Mouse (Mus musculus) C2C12 (cell line): ENCODE results near the gene Phlda2. TPM values are rescaled to one million over a fixed set of nuclear protein-coding genes. Genes with fewer than 3 reads are reported as not detected.
A peak's percentile ranks its signal among the peaks of the same experiment; 100 is the strongest.

Experiments
- H3K27me3 ChIP-seq: one replicate; pipeline ENCODE4 v1.6.1; 2011; ENCODE audit not compliant: control insufficient read depth, insufficient read depth, insufficient read length
- H3K36me3 ChIP-seq: one replicate; pipeline ENCODE4 v1.6.1; 2011; ENCODE audit not compliant: control insufficient read depth, insufficient read depth
- H3K4me3 ChIP-seq: one replicate; pipeline ENCODE4 v1.5.1; 2011; ENCODE audit warnings: mild to moderate bottlenecking, control low read depth; ENCODE audit not compliant: poor library complexity, insufficient read depth, severe bottlenecking
- H3K79me2 ChIP-seq: one replicate; pipeline ENCODE4 v1.6.1; 2011; ENCODE audit not compliant: control insufficient read depth, insufficient read depth
- H3K79me3 ChIP-seq: one replicate; pipeline ENCODE4 v1.6.1; 2011; ENCODE audit warnings: low read depth, control low read depth
- H3ac ChIP-seq: one replicate; pipeline ENCODE3; 2011; ENCODE audit warnings: low read depth; ENCODE audit not compliant: control insufficient read depth, insufficient read length
- CEBPB ChIP-seq: IDR thresholded peaks from one replicate; pipeline ENCODE4 v1.6.1; 2011; ENCODE audit warnings: low read depth, mild to moderate bottlenecking, control low read depth, moderate library complexity
- CTCF ChIP-seq: IDR thresholded peaks from one replicate; pipeline ENCODE4 v1.5.1; 2011; ENCODE audit not compliant: control insufficient read depth, insufficient read depth, insufficient read length
- FOSL1 ChIP-seq: IDR thresholded peaks from one replicate; pipeline ENCODE4 v1.8.0; 2011; ENCODE audit warnings: mild to moderate bottlenecking, low read length; ENCODE audit not compliant: poor library complexity, insufficient read depth, severe bottlenecking
- MAX ChIP-seq: IDR thresholded peaks from one replicate; pipeline ENCODE4 v1.6.1; 2011; ENCODE audit warnings: mild to moderate bottlenecking, control low read depth
- MYOD1 ChIP-seq: IDR thresholded peaks from one replicate; pipeline ENCODE4 v1.6.1; 2011; ENCODE audit warnings: low read depth; ENCODE audit not compliant: control insufficient read depth, insufficient read length
- MYOG ChIP-seq: IDR thresholded peaks from one replicate; pipeline ENCODE4 v1.6.1; 2011; ENCODE audit not compliant: control insufficient read depth, insufficient read length; ENCODE audit errors: extremely low read depth
- USF1 ChIP-seq: IDR thresholded peaks from one replicate; pipeline ENCODE4 v1.6.1; 2011; ENCODE audit warnings: low read depth, mild to moderate bottlenecking, control low read depth, moderate library complexity
- polyA plus RNA-seq: library from polyadenylated mRNA; unstranded; fragments of >200 nt; fragmentation: generic; extraction: Trizol; gene quantifications from one replicate; pipeline ENCODE4 v1.2.1, GENCODE M21; 2012; ENCODE audit warnings: missing spikeins

Gene Phlda2
- polyA plus RNA-seq, 1 experiment, result 0.14 TPM

DNA sequence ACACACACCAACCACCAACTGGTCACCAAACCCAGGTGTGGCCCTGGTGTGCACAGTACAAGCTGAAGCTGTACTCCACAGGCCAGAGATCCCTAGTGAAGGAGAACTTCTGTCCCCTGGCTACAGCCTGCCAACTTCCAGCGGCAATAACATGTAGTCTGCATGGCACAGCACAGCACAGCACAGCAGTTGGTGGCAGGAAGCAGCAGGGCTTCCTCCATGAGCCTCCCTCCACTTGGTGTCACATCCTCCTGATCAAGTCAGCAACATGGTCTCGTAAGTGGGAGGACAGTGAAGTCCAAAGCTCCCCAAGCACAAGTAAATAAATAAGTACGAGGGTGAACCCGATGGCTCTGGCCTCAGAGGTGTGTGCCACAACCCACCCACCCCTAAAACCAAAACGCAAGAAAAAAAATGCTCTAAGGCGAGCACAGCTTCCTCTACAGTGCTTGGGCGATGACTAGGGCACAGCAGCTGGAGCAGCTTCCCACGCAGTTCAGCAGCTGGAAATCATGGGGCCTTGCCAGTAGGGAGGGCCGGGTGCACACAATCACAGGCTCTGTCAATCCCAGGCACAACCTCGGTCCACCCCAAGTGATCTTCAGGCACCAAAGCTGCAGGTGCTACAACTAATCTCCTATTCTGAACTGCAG is 10.9 kb upstream of the Phlda2 start:
- no peaks in the 10 kb centered on the region for H3K79me2 ChIP-seq
- H3K36me3 ChIP-seq, result peaks cover 50% of the 10 kb centered on the region
- no peaks in the 10 kb centered on the region for H3K27me3 ChIP-seq
- no peak overlapping the region for H3K4me3 ChIP-seq
- no peaks in the 10 kb centered on the region for H3K79me3 ChIP-seq
- no peak overlapping the region for H3ac ChIP-seq
- TF ChIP-seq CTCF, result no peak
- no peak for TF ChIP-seq MYOG
- TF ChIP-seq CEBPB, result no peak
- TF ChIP-seq MAX, result no peak
- TF ChIP-seq FOSL1, result no peak
- no peak for TF ChIP-seq USF1
- no peak for TF ChIP-seq MYOD1

DNA sequence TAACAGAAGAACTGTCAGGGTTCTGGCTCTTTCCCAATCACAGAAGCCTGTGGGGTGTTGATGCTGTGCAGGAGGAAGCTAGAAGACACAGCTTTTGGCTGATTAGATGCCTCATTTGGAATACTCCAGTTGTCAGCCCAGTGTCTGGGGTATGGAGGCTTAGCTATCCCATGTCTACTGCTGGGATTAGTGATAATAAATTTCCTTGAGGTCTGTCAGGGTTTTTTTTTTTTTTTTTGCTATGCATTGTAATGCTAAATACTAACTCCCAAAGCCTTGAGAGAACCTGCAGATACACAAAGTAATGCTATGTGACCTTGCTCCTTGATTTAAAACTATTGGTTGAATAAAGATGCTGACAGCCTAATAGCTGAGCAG is 8.4 kb upstream of the Phlda2 start:
- Histone ChIP-seq H3K79me2 (no peaks in the 10 kb centered on the region), H3K27me3 (no peaks in the 10 kb centered on the region), H3ac (no peak overlapping the region), H3K79me3 (no peaks in the 10 kb centered on the region), H3K4me3 (no peak overlapping the region), H3K36me3 (peaks cover 27% of the 10 kb centered on the region)
- TF ChIP-seq CTCF (no peak), MAX (no peak), FOSL1 (no peak), MYOG (no peak), USF1 (no peak), CEBPB (no peak), MYOD1 (no peak)

DNA sequence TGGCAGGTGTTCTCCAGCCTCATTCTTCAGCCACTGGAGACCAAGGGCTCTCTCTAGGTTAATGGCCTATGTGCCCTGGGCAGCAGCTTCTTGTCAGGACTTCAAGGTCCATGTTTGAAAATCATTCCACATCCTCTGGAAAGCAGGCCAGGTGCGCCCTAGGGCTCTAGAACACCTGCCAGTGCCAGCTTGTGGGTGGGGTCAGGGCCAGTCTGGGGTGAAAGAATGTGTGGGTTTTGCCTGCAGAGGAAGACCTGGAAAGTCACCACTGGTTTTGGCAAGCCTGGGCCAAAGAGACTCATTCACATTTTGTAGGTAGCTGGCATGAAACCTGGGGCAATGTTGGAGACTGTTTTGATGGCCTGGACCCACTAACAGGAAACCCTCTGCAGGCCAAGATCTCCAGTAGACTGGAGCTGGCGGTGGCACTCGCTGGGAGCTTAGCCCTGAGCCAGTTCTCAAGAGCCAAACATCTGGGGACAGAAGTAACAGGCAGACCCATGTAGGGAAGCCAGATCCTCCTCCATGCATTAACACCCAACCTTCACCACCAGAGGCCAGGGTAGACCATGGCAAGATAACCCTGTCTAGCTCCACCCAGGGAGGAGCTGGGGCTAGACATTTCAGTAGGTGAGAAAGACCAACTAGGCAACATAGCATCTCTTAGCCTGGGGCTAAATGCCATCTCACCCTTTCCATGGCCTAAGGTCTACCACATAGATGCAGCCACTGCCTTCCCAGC is 7.8 kb upstream of the Phlda2 start:
- H3K4me3 ChIP-seq, result no peak overlapping the region
- H3K36me3 ChIP-seq, result peaks cover 21% of the 10 kb centered on the region
- no peaks in the 10 kb centered on the region for H3K79me3 ChIP-seq
- no peak overlapping the region for H3ac ChIP-seq
- TF ChIP-seq MYOG (no peak), USF1 (no peak), MYOD1 (no peak), FOSL1 (no peak), MAX (no peak)
- no peaks in the 10 kb centered on the region for H3K79me2 ChIP-seq
- no peaks in the 10 kb centered on the region for H3K27me3 ChIP-seq

DNA sequence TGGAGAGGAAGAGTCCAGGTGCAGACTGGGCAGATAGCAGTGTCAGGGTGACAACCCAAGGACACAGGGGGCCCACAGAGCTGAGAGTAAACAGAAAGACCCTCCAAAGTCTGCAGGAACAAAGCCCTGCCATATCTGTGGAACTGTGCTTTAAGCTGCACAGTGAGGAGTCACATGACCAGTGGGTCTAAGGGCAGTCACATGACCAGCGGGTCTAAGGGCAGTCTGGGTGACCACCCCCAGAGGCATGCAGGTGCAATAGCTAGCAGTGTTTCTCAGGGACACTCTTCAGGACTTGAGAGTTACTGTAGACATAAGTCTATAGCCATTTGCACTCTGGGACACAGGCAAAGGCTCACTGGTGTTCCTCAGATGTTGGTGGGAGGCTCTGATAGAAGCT is 6.6 kb upstream of the Phlda2 start:
- H3K79me2 ChIP-seq, result no peaks in the 10 kb centered on the region
- H3ac ChIP-seq, result no peak overlapping the region
- H3K27me3 ChIP-seq, result no peaks in the 10 kb centered on the region
- H3K4me3 ChIP-seq, result no peak overlapping the region
- TF ChIP-seq USF1 (peak; percentile 42), MYOG (no peak)
- H3K36me3 ChIP-seq, result peaks cover 11% of the 10 kb centered on the region
- H3K79me3 ChIP-seq, result no peaks in the 10 kb centered on the region

DNA sequence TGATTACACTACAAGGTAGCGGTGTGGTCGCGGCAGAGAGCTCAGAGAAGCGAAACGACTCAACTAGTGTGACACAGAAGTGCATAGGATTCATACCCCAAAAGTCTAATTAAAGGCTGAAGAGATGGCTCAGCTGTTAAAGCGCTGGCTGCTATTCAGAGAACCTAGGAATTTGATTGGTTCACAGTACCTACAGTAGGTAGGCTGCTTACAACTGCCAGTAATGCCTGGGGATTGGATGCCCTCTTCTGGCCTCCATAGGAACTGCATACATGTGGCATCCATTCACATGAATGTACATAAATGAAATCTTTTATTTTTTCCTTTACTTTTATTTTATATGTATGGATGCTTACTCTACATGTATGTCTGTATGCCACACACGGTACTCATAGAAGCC is 3.7 kb upstream of the Phlda2 start:
- H3K4me3 ChIP-seq, result no peak overlapping the region

DNA sequence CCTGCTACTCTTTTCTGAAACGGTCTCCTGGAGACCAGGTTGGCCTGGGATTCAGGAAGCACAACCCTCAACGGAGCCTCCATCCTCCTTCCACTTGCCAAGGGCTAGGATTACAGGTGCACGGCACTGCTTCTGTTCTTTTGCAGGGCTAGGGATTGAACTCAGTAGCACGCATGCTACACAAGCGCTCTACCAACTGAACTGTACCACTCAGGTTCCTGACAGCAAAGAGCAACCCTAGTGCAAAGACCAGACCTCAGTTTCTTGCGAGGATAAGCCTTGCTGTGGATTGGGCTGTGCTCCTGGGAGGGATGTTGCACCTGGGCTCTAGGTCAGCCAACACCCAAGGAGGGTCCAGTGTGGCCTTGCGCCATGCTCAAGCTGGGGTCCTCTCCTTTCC is 3.3 kb upstream of the Phlda2 start:
- H3K27me3 ChIP-seq, result peaks cover 18% of the 10 kb centered on the region
- H3ac ChIP-seq, result no peak overlapping the region
- H3K79me2 ChIP-seq, result no peaks in the 10 kb centered on the region
- H3K36me3 ChIP-seq, result no peaks in the 10 kb centered on the region
- no peak for TF ChIP-seq CEBPB
- TF ChIP-seq MYOG, result no peak
- no peaks in the 10 kb centered on the region for H3K79me3 ChIP-seq
- no peak overlapping the region for H3K4me3 ChIP-seq

More for the DNA sequence above, 3.7 kb upstream of the Phlda2 start:
- Histone ChIP-seq H3K27me3 (peaks cover 15% of the 10 kb centered on the region), H3ac (no peak overlapping the region), H3K79me2 (no peaks in the 10 kb centered on the region), H3K36me3 (no peaks in the 10 kb centered on the region), H3K79me3 (no peaks in the 10 kb centered on the region)
- TF ChIP-seq MYOD1 (no peak), MAX (no peak), CTCF (peak; percentile 16), MYOG (no peak), USF1 (no peak)
